Mouse (Mus musculus) cerebellum, adult 2 months (tissue): ENCODE data around the gene Itgb6. TPM values are rescaled to one million over a fixed set of nuclear protein-coding genes. Genes with fewer than 3 reads are reported as not detected.

ENCODE experiments used
- DNase-seq, 2 experiments: peaks; one replicate each; pipeline ENCODE4 v3.0.0; 2021
- H3K27ac ChIP-seq: fragments of 200-500 bp; 2 replicates; pipeline ENCODE4 v1.5.1; 2012; ENCODE audit warnings: low read length, control low read depth, inconsistent platforms; ENCODE audit not compliant: insufficient read depth
- H3K27me3 ChIP-seq: fragments of 200-500 bp; 2 replicates; pipeline ENCODE4 v1.6.1; 2012; ENCODE audit warnings: inconsistent platforms, mild to moderate bottlenecking, low read length, moderate library complexity; ENCODE audit not compliant: control insufficient read depth, insufficient read depth
- H3K4me1 ChIP-seq: fragments of 200-500 bp; 2 replicates; pipeline ENCODE4 v1.6.1; 2011; ENCODE audit warnings: low read length; ENCODE audit not compliant: control insufficient read depth, insufficient read depth
- H3K4me3 ChIP-seq: fragments of 200-500 bp; replicated peaks from 2 replicates; pipeline ENCODE3; 2011; ENCODE audit warnings: mild to moderate bottlenecking, low read depth, low read length, control low read depth; ENCODE audit not compliant: insufficient read depth
- CTCF ChIP-seq: fragments of 200-500 bp; IDR thresholded peaks from 2 replicates; pipeline ENCODE4 v1.5.1; 2011; ENCODE audit warnings: low read depth, mild to moderate bottlenecking, control low read depth, low read length, moderate library complexity, borderline replicate concordance; ENCODE audit not compliant: insufficient read depth
- POLR2A ChIP-seq: fragments of 200-500 bp; IDR thresholded peaks from 2 replicates; pipeline ENCODE4 v1.6.1; 2011; ENCODE audit warnings: low read length, control low read depth, borderline replicate concordance; ENCODE audit not compliant: insufficient read depth
- WGBS: fragments of 180-500 bp; shearing (Covaris S2); methylation state at CpG from one replicate; pipeline ENCODE4 v1.1.7; 2018; 5-methylcytosine and 5-hydroxymethylcytosine counted together
- polyA plus RNA-seq: library from polyadenylated mRNA; depleted of rRNA; stranded (reverse); fragments of >200 nt; gene quantifications from 2 replicates; pipeline ENCODE4 v1.2.3, GENCODE M21; 2012

Itgb6 gene
- polyA plus RNA-seq, 1 experiment = 0.28 TPM

DNA sequence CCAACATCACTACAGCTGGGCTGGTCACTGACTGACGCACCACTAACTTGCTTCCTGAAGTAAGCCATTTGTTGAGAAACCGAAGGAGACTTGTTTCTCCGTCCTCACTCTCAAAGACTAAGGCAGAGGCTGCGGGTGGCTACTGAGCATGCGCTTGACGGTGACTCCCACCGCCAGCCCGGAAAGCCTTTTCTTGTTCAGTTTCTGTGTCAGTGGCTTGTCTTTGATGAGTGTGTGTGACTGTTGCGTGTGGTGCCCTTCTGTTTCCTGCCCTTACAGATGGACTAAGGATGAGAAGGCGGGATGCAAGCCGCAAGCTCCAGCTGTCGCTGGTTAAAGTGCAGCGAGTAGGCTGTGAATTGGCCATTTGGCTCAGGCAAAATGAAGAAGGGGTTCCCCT, 5.1 kb downstream of the Itgb6 start:
- peak; percentile 27 to 29 for DNase-seq
- no peaks in the 10 kb centered on the region for H3K27me3 ChIP-seq
- 6% methylated on average over 13 of the region's 13 CpGs for WGBS
- peak overlapping the region; percentile 56 for H3K4me3 ChIP-seq
- H3K4me1 ChIP-seq = peaks cover 2% of the 10 kb centered on the region; the same call in 1 of the 2 replicates
- no peak for TF ChIP-seq CTCF
- no peak for TF ChIP-seq POLR2A
- no peak overlapping the region for H3K27ac ChIP-seq

DNA sequence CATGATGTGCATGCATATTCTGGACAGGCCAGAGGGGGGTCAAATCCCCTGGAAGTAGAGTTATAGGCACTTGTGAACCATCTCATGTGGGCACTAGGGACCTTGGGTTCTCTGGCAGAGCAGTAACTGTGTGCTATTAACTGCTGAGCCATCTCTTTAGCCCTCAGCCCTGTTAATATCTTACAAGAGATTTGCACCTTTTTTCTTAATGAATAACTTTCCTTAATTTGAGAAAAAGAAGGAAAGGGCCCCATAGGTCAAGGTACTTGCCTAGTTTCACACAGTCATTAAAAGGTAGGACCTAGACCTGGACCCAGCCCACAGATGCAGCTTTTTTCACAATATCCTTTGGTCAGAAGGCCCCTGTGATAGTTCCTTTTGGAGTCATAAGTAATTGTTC, 5.9 kb downstream of the Itgb6 start:
- no peak for DNase-seq
- Histone ChIP-seq H3K4me1 (no peaks in the 10 kb centered on the region), H3K27ac (no peak overlapping the region), H3K4me3 (no peak overlapping the region), H3K27me3 (no peaks in the 10 kb centered on the region)
- TF ChIP-seq CTCF (no peak), POLR2A (no peak)

DNA sequence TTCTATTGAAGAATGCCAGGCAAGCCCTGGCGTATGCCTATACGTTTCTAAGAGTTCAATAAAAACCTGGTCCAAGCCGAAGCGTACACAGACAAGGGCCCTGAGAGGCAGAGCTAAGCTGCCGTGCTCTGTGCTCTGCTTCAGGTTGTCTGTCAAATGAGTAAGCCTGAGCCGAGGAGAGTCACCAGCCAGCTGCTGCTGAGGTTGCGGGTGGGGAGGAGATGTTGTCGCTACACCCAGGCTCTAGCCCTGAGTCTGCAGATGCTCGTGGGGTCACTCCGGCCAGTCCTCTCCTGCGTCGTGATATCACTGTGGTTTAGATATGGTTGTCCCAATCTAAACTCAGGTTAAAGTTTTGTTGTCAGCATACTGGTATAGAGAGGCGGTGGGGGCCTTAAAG, 6.7 kb downstream of the Itgb6 start:
- Histone ChIP-seq H3K27me3 (no peaks in the 10 kb centered on the region), H3K4me1 (no peaks in the 10 kb centered on the region), H3K4me3 (no peak overlapping the region), H3K27ac (no peak overlapping the region)
- no peak for DNase-seq
- TF ChIP-seq POLR2A (no peak), CTCF (no peak)
- WGBS = 92% methylated on average over 13 of the region's 13 CpGs

DNA sequence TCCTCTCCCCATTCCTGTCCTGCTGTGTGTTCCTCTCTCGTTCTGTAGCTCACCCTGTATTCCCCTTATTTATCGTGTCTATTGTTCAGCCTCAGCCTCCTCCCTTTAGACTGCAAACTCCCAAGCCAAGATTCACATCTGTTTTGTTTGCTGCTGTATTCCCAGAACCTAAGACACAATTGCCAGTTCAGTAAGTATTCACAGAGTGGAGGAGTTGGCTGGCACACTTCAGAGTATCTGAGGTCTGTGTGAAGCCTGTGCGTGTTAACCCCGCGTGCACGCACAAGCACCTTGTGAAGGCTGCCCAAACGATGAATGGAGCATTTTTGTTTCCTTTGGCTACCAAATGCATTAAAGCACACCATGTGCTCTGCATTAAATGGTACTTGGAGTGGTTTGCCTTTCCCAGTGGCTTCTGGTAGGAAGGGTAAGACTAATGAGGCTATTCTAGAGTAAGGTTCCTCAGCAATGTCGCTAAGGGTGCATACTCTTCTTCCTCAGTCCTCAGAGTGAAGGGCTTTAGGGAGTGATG, 7.4 kb downstream of the Itgb6 start:
- Histone ChIP-seq H3K27ac (no peak overlapping the region), H3K27me3 (no peaks in the 10 kb centered on the region), H3K4me3 (no peak overlapping the region), H3K4me1 (no peaks in the 10 kb centered on the region)
- WGBS = 56% methylated on average over 8 of the region's 8 CpGs
- DNase-seq = no peak
- no peak for TF ChIP-seq POLR2A

DNA sequence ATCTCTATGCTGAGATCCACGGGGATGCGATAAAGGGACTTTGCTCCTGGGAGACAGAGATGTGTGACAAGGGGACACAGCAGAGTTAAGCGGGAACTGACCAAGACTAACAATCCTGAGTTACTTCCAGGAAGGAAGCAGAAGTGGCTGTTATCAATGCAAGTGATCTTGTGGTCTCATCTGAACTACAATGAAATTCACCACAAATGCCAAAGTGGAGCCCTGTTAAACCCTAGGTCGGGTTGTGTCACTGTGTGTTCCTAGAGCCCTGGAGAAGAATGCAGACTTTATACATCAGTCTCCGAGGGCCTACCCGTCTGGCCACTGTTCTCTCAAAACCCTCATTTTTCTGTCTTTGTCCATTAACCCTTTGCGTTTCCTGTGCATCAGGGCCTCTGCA, 8.0 kb downstream of the Itgb6 start:
- 62% methylated on average over 7 of the region's 7 CpGs for WGBS
- no peak overlapping the region for H3K27ac ChIP-seq
- H3K4me3 ChIP-seq = no peak overlapping the region

DNA sequence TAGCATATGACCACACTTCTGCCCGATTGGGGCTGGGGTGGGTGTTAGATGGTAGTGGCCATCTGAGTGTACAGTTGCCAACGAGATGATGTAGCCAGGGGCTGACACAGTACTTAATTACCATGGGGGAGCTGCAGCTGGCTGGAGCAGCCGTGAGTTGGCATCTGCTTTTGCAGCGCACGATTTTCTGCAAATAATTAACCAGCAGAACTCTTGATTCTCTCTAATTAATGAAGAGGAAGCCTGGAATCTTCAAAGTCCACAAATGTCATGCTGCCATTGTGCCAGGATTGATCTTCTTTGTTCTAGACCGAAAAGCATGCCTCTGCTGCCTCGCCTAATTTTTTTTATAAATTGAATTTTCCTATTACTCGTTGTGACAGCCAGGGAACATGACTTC, 8.6 kb downstream of the Itgb6 start:
- no peak for DNase-seq

More for the DNA sequence above, 8.0 kb downstream of the Itgb6 start:
- TF ChIP-seq CTCF (no peak), POLR2A (no peak)
- no peaks in the 10 kb centered on the region for H3K27me3 ChIP-seq
- H3K4me1 ChIP-seq = no peaks in the 10 kb centered on the region
- no peak for DNase-seq

DNA sequence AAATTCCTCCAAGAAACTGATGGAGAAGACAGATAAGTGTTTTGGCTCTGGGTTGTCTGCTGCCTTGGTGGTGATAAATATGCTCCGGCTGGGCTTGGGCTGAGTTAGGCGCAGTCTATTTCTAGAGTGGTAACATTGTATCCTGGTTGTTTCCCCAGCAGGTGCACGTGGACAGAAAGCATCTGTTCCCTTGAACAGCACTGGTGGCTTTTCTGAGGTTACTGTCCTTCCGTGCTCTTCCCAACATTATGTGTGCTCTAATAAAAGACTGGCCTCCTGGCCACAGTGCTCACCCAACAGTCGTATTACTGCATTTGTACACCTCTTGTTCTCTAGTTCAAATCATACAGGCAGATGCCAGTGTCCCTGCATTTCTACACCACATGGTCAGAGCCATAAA, 9.6 kb downstream of the Itgb6 start:
- no peak overlapping the region for H3K27ac ChIP-seq

More for the DNA sequence above, 8.6 kb downstream of the Itgb6 start:
- no peak overlapping the region for H3K27ac ChIP-seq
- H3K4me3 ChIP-seq = no peak overlapping the region
- 53% methylated on average over 8 of the region's 8 CpGs for WGBS
- no peaks in the 10 kb centered on the region for H3K27me3 ChIP-seq
- no peaks in the 10 kb centered on the region for H3K4me1 ChIP-seq
- no peak for TF ChIP-seq CTCF

DNA sequence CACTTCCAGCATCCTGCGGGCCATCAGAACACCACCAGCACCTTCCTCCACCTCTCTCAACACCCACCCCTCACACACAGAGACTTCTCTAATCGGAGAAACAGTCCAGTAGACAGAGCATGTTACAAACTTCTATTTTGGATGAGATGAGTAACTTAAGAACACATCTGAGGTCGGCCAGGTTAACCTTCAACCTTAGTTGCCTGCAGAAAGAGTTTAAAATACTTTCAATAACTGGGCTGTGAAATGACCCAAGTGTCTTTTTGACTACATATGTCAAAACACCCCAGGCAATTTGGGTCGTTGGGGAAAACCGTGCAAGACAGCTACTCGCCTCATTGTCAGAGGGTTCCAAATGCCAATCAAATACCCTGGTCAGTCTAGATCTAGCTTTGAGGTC, 10.0 kb downstream of the Itgb6 start:
- no peak overlapping the region for H3K27ac ChIP-seq
- H3K4me3 ChIP-seq = no peak overlapping the region
- H3K4me1 ChIP-seq = no peaks in the 10 kb centered on the region
- no peak for DNase-seq
- TF ChIP-seq POLR2A (no peak), CTCF (no peak)
- H3K27me3 ChIP-seq = no peaks in the 10 kb centered on the region
- WGBS = 75% methylated on average over 6 of the region's 6 CpGs

More for the DNA sequence above, 9.6 kb downstream of the Itgb6 start:
- H3K4me1 ChIP-seq = no peaks in the 10 kb centered on the region
- DNase-seq = no peak
- TF ChIP-seq POLR2A = no peak
- TF ChIP-seq CTCF = no peak
- 39% methylated on average over 5 of the region's 5 CpGs for WGBS
- no peaks in the 10 kb centered on the region for H3K27me3 ChIP-seq
- H3K4me3 ChIP-seq = no peak overlapping the region
